Mouse (Mus musculus) gastrocnemius, postnatal 14 days (tissue): ENCODE data around the gene Dock8. TPM values are rescaled to one million over a fixed set of nuclear protein-coding genes. Genes with fewer than 3 reads are reported as not detected.

Source experiments
- DNase-seq: peaks from one replicate; pipeline ENCODE4 v3.0.0; 2021; ENCODE audit warnings: mixed read lengths
- intact Hi-C: fragments of 180-260 bp; cut with DNase I; formaldehyde crosslinking; loops from one replicate; pipeline ENCODE4 v1.15.1; 2025; ENCODE audit warnings: low total_unique reads
- long read RNA-seq, 2 experiments: library from polyadenylated mRNA; stranded (forward); transcript quantifications; one replicate each; pipeline ENCODE4 v2.0.0; 2021
- total RNA-seq, 2 experiments: library from RNA; stranded (reverse); gene quantifications; 2 replicates each; pipeline ENCODE4 v1.2.3; 2021

Dock8 gene
- total RNA-seq: 1 to 10 TPM; 1.8 to 2.6 TPM
- long read RNA-seq, experiment 1, partial matches to known transcripts: 1 of 3 reads
- long read RNA-seq, experiment 1, other reads (novel, unspliced or antisense): 2 of 3 reads
- long read RNA-seq, experiment 2: 0 reads

GRCm38 (mm10) chr19:24999201-24999886, at the start of gene Dock8:
Gene Dock8 (plus strand): TSS chr19:24999534.
- intact Hi-C loops: no loop called here
- DNase-seq: peak; percentile 65

GRCm38 (mm10) chr19:24958531-24958930, 40.8 kb upstream of the Dock8 start:
- intact Hi-C loops: no loop called here
- DNase-seq: no peak

GRCm38 (mm10) chr19:24961172-24961962, 38.0 kb upstream of the Dock8 start, which contains the start of gene Cbwd1:
Gene Cbwd1 (minus strand): TSS chr19:24961610.
- intact Hi-C loops: loop anchor here (10.0 kb wide), 2 partner anchors 143 to 373 kb away; no protein-coding TSS in a partner anchor
- peak; percentile 98 for DNase-seq

- intact Hi-C loops: loop anchor here (10.0 kb wide), 2 partner anchors 139 to 369 kb away; no protein-coding TSS in a partner anchor
- DNase-seq: no peak
These were observed 33.1 kb upstream of the Dock8 start for GRCm38 (mm10) chr19:24966203-24966602.

- intact Hi-C loops: loop anchor here (10.0 kb wide), 2 partner anchors 138 to 368 kb away; no protein-coding TSS in a partner anchor
- no peak for DNase-seq
These were observed 32.4 kb upstream of the Dock8 start for GRCm38 (mm10) chr19:24966941-24967340.

GRCm38 (mm10) chr19:24971307-24971706, 28.0 kb upstream of the Dock8 start:
- no peak for DNase-seq
- intact Hi-C loops: no loop called here

- intact Hi-C loops: no loop called here
- DNase-seq: no peak
These were observed 26.5 kb upstream of the Dock8 start for GRCm38 (mm10) chr19:24972701-24973390.

GRCm38 (mm10) chr19:24977991-24978390, 21.3 kb upstream of the Dock8 start:
- intact Hi-C loops: no loop called here

GRCm38 (mm10) chr19:24978852-24979842, 20.2 kb upstream of the Dock8 start:
- intact Hi-C loops: no loop called here
- no peak for DNase-seq

More at GRCm38 (mm10) chr19:24977991-24978390, 21.3 kb upstream of the Dock8 start:
- no peak for DNase-seq

GRCm38 (mm10) chr19:24981294-24981693, 18.0 kb upstream of the Dock8 start:
- peak; percentile 9 for DNase-seq
- intact Hi-C loops: no loop called here

- intact Hi-C loops: no loop called here
- no peak for DNase-seq
These were observed 16.3 kb upstream of the Dock8 start for GRCm38 (mm10) chr19:24983050-24983449.

- DNase-seq: no peak
- intact Hi-C loops: no loop called here
These were observed 15.4 kb upstream of the Dock8 start for GRCm38 (mm10) chr19:24983857-24984498.

GRCm38 (mm10) chr19:24985045-24985444, 14.3 kb upstream of the Dock8 start:
- intact Hi-C loops: no loop called here
- no peak for DNase-seq

- intact Hi-C loops: no loop called here
- DNase-seq: no peak
These were observed 12.0 kb upstream of the Dock8 start for GRCm38 (mm10) chr19:24987355-24987754.

GRCm38 (mm10) chr19:24988831-24989230, 10.5 kb upstream of the Dock8 start:
- no peak for DNase-seq
- intact Hi-C loops: no loop called here

- intact Hi-C loops: no loop called here
- no peak for DNase-seq
These were observed 9.1 kb upstream of the Dock8 start for GRCm38 (mm10) chr19:24990138-24990822.

GRCm38 (mm10) chr19:24993526-24993925, 5.8 kb upstream of the Dock8 start:
- intact Hi-C loops: no loop called here
- DNase-seq: no peak

- intact Hi-C loops: no loop called here
- DNase-seq: no peak
These were observed 4.4 kb upstream of the Dock8 start for GRCm38 (mm10) chr19:24994900-24995299.
